Mouse (Mus musculus) embryonic stem cell, embryonic (primary cell): Measurements from ENCODE around the gene Emilin3.

Source experiments
- CTCF ChIA-PET, 4 experiments: fragments of 300-600 bp in 2 of 4; fragments of 350-600 bp in 2 of 4; sonication (Branson Sonifier 250); formaldehyde crosslinking; loops; one replicate each; lab custom pipeline; 2022; ENCODE audit warnings: inconsistent platforms in 2 of 4; lab: Charles Lee
- POLR2A ChIA-PET, 4 experiments: fragments of 300-600 bp in 2 of 4; fragments of 350-600 bp in 2 of 4; sonication (Branson Sonifier 250); formaldehyde crosslinking; loops; one replicate each; lab custom pipeline; 2022; ENCODE audit warnings: antibody characterized with exemption in 4 of 4, inconsistent platforms in 1 of 4; lab: Charles Lee

The Emilin3 gene

DNA sequence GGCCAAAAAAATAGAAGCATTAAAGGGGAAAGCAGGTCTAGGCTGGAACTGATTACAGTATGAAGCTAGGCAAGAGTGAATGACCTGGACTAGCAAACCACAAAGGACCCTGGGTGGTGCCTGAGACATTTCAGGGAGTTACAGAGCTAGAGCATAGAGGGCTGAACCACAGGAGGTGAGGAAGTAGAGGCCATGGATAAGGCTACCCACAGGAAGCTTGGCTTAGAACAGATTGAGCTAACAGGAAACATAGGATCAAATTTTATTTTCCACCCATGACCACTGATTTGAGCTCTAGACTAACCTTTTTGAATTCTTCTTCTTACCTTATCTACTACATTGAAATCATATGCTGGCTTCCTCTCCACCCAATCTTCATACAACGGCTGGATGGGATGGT is 51.8 kb downstream of the Emilin3 start:
- CTCF ChIA-PET = interaction anchor here in 2 of 4 experiments (0.6 to 1.0 kb wide), 3 partner anchors 258 to 1186 kb away, joined by 3 to 4 read pairs (median 3); no protein-coding TSS in a partner anchor
- POLR2A ChIA-PET = no interaction called here
